Mouse (Mus musculus) ES-E14 (cell line): ENCODE measurements around the gene Fam71e1.

ENCODE experiments used
- CHD2 ChIP-seq: IDR thresholded peaks from 2 replicates; pipeline ENCODE4 v1.6.1; 2014; ENCODE audit warnings: mild to moderate bottlenecking, low read depth, low read length, inconsistent platforms
- HCFC1 ChIP-seq: IDR thresholded peaks from 2 replicates; pipeline ENCODE4 v1.6.1; 2012; ENCODE audit warnings: low read length, inconsistent platforms, borderline replicate concordance; ENCODE audit not compliant: insufficient read depth
- ZNF384 ChIP-seq: IDR thresholded peaks from 2 replicates; pipeline ENCODE4 v1.6.1; 2012; ENCODE audit warnings: low read depth, low read length, inconsistent platforms

DNA sequence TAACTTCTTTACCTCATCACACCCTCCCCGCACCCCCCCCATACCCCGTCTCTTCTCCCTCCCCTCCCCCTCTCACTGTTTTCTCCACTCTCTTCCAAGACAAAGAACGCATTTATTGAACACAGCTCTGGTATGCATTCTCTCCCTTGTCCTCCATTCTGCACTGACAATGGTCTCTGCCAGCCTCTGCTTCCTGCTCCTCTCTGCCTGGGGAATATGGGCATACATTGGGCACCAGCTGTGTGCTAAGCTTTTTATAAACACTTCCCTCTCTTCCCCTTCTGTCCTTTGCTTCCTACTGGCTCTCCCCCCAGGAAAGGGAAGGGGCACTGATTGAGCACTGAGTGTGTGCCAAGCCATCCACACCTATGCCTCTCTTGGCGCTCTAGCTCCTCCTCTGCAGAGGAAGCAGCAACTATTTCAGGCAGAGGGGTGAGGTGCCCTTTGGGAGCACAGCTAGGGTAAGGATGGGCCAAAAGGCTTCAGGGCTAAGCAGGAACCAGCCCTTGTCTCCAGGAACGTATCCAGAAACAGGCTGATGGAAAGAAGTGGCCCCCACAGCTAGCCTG lies 21.3 kb upstream of the Fam71e1 start:
- TF ChIP-seq CHD2: no peak
- TF ChIP-seq HCFC1: no peak
- TF ChIP-seq ZNF384: no peak
